Mouse (Mus musculus) telencephalon, adult 2 months (tissue): ENCODE data around the gene Vps13a.
"Not testable (repeated sequence)": the region's sequence is repeated elsewhere in the genome, so short reads cannot be mapped to it uniquely, and the experiment has no call there.

ENCODE experiments used
- DNase-seq: peaks from one replicate; pipeline ENCODE4 v3.0.0-alpha.2; 2011; ENCODE audit warnings: low read depth, low spot score

Vps13a gene

GRCm38 (mm10) chr19:16780790-16781384 lies at the start of gene Vps13a:
TSS of gene Vps13a (minus strand) at chr19:16780933.
- DNase-seq = peak; percentile 80

- no peak for DNase-seq
Measured at GRCm38 (mm10) chr19:16827657-16828056, 46.9 kb upstream of the Vps13a start.

DNA sequence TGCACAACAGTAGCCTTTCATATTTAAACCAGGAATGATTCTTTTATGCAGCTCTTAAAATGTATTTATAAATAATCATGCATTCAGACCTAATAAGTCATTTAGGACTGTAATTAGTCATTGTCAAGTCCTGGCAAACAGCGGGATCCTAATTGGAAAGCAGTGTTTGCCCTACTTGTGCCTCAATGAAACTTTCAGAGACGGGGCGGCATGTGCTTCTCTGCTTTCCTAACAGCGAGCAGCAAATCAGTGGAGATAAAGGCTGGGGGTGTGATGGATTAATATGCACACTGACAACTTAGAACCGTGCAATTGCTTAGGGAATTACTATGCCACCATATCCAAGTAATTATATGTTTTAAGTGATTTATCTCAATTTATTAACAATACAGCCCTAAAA lies 44.5 kb upstream of the Vps13a start:
- no peak for DNase-seq

GRCm38 (mm10) chr19:16814848-16815247 lies 34.1 kb upstream of the Vps13a start:
- DNase-seq = no peak

- DNase-seq = no peak
Measured at GRCm38 (mm10) chr19:16813306-16813705, 32.6 kb upstream of the Vps13a start.

DNA sequence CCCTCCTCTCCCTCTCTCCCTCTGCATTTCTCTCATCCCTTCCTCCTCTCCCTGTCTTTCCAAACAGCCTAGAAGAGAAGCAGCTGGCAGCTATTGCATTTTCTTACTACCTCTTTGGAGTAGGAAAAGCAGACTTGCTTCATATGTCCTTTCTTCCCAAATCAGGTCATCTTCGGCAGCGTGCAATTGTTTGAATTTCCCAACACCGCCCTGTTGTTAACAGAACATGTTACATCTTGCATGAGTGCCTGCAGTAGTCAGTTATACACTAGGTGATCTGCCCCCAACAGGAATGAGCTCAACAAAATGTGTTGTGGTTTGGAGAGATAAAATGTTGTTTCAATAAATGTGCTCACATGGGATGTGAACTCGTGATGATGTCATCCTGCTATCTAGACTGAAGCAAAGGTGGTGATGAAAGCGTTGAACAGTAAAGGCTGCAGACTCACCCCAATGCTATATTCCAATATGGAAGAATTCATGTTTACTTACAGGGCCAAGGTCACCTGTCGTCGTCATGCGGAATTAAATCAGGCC lies 31.4 kb upstream of the Vps13a start:
- no peak for DNase-seq

DNA sequence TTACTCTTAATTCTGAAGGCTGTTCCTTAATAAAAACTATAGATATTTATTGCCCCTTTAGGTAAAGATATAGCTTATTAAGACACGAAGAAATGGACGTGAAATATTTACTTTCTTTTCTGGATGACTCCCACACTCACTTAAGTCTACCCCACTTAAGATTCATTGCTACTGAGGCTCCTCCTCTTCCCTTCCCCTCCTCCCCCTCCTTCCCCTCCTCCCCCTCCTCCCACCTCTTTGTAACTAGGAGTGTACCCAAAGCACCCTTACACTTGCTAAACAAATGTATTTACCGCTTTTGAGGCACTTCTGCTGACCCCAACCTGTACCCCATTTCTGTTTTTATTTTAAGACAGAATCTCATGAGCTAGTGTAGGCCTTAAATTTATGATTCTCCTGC lies 24.4 kb upstream of the Vps13a start:
- no peak for DNase-seq

DNA sequence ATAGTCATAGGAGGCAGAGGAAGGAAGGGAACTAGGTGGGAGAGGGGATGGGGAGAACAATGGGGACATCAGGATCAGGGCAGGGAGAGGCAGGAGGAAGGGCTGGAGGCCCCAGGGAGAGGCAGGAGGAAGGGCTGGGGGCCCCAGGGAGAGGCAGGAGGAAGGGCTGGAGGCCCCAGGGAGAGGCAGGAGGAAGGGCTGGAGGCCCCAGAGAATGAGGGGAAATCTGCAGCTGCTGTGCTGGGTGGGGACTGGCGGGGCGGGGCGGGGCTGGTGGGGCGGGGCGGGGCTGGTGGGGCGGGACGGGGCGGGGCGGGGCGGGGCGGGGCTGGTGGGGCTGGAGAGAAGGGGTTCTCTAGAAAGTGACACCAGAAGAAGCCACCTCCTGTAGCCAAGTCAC lies 23.8 kb upstream of the Vps13a start:
- no peak for DNase-seq

- no peak for DNase-seq
Measured at GRCm38 (mm10) chr19:16802707-16803106, 22.0 kb upstream of the Vps13a start.

DNA sequence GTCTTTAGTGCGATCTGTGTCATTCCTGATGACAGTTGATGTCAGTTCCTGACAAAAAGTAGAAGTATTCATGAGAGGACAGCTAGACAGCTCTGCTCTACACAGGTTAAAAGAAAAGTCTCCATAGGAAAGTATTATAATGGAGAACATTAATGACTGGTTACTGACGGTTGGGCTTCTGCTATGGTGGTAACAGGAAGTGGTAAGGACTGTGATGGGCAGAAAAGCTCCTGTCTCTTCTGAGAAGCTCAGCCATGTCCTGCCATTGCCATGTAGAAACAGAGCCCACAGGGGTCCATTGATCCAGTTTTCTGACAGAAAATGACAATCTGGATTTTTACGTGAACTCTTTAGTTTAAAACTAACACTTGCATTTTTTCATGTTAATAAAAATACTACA lies 21.4 kb upstream of the Vps13a start:
- no peak for DNase-seq

DNA sequence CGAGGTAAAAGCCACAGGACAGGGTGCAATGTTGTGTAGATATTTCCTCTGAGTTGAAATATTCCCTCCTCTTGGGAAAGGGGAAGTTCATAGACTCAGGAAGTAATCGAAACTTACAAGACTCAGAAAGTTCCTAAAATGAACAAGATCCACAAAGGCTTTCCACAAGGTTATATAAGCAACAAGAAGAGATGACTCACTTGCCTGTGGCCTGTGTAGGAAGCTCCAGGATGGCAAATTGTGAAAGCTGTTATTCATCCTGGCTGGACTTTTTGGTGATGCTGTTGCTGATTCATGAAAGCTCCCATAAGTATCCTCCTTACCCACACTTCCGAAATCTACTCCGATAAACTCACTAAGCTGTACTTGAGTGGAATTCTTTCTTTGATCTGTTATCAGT lies 17.2 kb upstream of the Vps13a start:
- no peak for DNase-seq

GRCm38 (mm10) chr19:16794486-16794885 lies 13.8 kb upstream of the Vps13a start:
- not testable (repeated sequence) for DNase-seq

GRCm38 (mm10) chr19:16789930-16790329 lies 9.2 kb upstream of the Vps13a start:
- no peak for DNase-seq

GRCm38 (mm10) chr19:16784879-16785278 lies 4.1 kb upstream of the Vps13a start:
- no peak for DNase-seq

DNA sequence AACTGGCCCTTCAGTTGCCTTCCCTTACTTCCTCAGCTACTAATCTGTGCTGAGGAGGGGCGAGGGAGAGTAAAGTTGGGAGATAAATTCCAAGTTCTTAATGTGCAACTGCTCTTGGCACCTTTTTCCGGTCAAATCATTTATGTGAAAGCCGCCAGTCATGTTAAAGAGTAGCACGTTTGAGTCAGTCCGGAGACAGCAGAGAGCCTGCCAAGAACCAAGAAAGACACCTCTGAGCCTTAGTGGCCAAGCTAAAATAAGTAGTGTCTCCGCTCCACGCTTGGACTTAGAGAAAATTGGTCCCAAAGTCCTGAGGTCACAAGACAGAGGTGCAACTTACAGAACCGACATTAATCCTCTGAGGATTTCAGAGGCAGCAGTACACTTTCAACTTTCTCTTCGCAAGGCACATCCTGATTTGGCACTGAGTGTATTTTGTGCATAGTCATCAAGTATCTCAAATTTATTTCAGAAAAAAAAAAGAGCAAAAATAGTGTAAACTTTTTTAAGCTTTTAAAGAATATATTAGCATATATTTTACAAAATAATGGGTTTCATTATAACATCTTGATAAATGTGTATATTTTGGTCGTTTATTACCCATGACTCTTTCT lies 780 bp upstream of the Vps13a start:
- no peak for DNase-seq

- no peak for DNase-seq
Measured at GRCm38 (mm10) chr19:16780251-16780783, 416 bp downstream of the Vps13a start.

DNA sequence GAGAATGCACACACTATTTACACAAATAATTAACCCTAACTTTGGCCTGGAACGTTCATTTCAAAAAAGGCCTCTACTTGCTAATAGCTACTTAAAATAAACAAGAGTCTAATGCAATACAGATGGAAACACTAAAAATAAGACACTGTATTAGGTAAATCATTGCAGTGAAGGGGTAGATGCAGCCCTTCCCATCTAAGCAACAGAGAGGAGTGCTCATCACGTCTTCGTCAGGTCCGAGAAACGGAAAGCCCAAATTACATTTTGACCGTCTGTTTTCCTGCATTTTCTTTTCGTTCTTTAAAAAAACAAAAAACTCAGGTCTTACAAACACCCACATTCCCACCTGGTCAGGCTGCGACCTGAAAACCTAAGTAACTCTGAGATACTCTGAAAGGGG lies 947 bp downstream of the Vps13a start:
- DNase-seq = no peak

GRCm38 (mm10) chr19:16779281-16779680 lies 1.5 kb downstream of the Vps13a start:
- DNase-seq = no peak

DNA sequence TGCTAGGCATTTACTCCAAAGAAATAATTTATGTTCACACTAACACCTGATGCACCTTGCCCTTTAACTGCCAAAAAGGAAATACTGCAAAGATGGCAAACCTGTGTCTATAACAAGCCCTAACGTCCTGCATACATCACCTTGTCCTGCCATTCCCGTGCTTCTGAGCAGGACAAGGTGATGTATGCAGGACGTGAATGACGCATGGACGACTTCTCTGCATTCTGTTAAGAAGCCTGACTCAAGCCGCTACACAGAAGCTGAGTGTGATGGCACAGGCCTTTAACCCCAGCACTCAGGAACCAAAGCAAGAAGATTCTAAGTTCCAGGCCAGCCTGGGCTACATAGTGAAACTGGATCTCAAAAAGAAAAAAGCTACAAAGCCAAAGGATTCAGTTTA lies 2.2 kb downstream of the Vps13a start:
- DNase-seq = no peak

DNA sequence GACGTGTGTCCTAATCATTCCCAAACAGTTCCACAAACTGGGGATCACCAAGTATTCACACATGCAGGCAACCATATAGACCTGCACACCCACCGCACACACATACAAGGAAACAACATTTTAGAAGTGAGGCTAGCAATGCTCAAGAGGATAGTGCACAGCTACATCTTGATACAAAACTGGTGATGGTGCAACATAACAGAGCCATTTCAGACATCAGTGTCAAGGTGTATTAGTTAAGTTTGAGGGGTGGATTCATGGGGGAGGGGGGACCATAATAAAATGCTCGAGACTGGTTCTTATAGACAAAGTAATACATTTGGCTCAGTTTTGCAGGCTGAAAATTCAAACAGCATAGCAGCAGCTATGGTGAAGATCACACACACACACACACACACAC lies 2.8 kb downstream of the Vps13a start:
- DNase-seq = no peak

- not testable (repeated sequence) for DNase-seq
Measured at GRCm38 (mm10) chr19:16777391-16777790, 3.3 kb downstream of the Vps13a start.

DNA sequence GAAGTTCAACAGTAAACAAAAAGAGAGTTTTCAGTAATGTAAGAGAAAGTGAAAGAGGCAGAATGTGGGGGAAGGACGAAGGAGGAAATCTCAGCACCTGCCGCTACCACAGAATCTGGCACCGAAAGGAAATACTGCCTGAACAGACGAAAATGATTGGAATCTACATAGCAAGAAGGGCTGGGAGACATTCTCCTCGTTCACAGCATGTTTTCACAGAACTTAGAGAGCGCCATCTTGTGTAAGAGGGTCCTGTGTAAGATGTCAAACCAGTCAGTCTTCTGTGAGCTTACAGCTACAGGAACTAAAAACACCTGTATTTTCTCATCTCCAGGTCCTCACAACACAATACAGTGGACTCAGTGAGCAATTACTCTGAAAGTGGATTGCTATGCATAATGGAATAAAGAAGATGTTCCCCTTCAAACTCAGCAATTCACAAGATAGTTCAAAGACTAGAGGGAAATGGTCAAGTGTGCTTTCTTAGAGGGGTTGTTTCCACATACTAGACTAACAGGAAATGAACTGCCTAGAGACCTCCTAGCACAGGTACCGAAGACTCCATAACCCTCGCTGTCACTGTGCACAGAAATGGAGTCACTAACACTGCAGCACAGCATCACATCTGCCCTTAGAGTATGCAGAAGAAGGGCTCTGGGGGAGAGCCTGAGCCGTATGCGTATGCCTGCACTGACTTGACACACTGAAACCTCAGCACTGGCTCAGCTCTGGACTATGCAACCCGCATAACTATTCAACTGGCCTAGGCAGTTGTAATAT lies 7.3 kb downstream of the Vps13a start:
- no peak for DNase-seq
